Mouse (Mus musculus): Measurements from ENCODE around the gene Hipk3.

The Hipk3 gene

Small RNA genes within 50 kb of the gene (microRNA-seq; reads per million reads assigned to microRNA genes)
- gene Mir1902: 0 to 0.12 reads per million in 2 experiments
